Mouse (Mus musculus): ENCODE data around the gene Xpo4. TPM values are rescaled to one million over a fixed set of nuclear protein-coding genes. Genes with fewer than 3 reads are reported as not detected.
"Not testable (repeated sequence)": the region's sequence is repeated elsewhere in the genome, so short reads cannot be mapped to it uniquely, and the experiment has no call there.

Xpo4 gene
- total RNA-seq, 2 experiments from 2014 or later: 5.3 to 12.1 TPM

DNA sequence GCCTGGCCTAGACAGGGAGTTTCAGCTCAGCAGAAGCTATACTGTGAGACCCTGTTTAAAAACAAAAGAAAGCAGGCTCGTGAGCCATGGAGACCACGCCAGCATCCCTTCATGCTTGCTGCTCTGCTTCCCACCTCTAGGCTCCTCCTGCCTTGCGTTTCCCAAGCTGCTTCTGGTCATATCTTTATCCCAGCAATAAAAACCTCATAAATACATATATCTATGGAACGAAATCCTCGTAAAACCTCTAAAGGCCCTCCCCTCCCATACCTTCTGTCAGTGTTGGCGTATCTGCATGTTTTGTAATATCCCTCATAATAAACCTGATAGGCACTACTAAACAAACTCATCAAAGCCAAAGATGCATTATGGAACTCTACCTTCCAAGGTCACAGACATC is 21.4 kb upstream of the Xpo4 start:
- DNase-seq: no peak
- intact Hi-C loops (cut with DNase I): loop anchor here (10.0 kb wide), 1 partner anchor 118 kb away; no protein-coding TSS in a partner anchor

DNA sequence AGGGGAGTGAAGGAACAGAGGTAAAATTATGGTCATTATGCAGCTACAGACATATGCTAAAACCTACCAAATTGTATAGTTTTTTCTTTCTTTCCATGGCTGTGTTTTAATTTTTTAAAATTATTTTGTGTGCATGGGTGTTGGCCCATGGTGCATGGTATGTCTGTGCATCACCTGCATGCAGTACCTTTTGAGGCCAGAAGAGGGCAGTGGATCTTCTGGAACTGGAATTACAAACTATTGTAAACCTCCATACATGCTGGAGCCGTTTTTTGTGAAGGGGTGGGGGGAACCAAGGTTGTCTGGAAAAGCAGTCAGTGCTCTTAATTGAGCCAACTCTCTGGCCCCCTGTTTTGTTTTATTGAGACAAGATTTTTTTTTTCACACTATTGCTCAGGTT is 19.3 kb upstream of the Xpo4 start:
- DNase-seq: peak; percentile 47 to 50

DNA sequence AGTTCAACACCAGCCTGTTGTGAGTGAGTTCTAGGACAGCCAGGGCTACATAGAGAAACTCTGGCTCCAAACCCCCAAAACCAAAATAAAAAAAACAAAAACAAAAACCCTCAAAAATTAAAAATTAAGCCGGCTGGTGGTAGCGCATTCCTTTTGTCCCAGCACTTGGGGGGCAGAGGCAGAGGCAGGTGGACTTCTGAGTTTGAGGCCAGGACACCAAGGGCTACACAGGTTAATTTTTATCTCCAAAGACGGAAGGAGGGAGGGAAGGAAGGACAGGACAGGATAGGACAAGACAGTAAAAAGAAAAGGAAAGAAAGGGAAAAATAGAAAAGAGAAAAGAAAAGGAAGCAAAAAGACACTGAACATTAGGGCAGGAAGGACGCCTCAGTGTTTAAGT is 17.5 kb upstream of the Xpo4 start:
- DNase-seq: no peak
- intact Hi-C loops (cut with DNase I): loop anchor here (5.0 to 10.0 kb wide), 2 partner anchors 122 to 310 kb away; no protein-coding TSS in a partner anchor

More for the DNA sequence above, 19.3 kb upstream of the Xpo4 start:
- intact Hi-C loops (cut with DNase I): loop anchor here (5.0 to 10.0 kb wide), 2 partner anchors 120 to 312 kb away; no protein-coding TSS in a partner anchor

DNA sequence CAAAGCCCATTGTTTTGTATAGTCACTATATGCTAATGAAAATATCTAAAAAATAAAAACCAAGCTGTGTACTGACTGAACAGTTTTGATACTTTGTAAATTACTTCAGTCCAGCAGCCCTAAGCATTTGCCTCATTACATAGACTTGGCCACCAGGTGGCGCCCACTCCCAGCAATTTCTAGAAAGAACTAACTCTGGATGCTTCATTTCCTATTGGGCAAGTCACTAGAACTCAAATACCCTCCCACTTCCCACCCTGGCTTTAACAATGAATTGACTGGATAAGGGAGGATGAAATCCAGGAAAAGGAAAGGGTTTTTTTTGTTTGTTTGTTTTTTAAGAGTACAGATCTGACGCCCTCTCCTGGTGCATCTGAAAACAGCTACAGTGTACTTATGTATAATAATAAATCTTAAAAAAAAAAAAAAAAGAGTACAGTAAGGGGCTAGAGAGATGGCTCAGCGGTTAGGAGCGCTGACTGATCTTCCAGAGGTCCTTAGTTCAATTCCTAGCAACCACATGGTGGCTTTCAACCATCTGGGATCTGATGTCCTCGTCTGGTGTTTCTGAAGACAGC is 14.8 kb upstream of the Xpo4 start:
- peak; percentile 81 to 84 for DNase-seq
- intact Hi-C loops (cut with DNase I): loop anchor here (2.0 to 10.0 kb wide), 3 partner anchors 125 to 308 kb away; no protein-coding TSS in a partner anchor

DNA sequence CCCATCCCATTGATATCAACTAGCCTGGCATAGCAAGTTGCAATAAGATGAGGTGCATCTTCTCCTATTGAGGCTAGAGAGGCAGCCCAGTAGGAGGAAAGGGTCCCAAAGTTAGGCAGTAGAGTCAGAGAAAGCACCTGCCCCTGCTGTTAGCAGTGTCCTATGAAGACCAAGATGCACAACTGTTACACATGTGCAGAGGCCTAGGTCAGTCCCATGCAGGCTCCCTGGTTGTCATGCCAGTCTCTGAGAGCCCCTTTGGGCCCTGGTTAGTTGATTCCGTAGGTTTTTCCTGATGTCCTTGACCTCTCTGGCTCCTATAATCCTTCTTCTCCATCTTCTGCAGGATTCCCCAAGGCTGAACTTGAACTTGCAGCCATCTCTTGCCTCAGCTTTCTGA is 14.3 kb upstream of the Xpo4 start:
- intact Hi-C loops (cut with DNase I): no loop called here
- no peak for DNase-seq

DNA sequence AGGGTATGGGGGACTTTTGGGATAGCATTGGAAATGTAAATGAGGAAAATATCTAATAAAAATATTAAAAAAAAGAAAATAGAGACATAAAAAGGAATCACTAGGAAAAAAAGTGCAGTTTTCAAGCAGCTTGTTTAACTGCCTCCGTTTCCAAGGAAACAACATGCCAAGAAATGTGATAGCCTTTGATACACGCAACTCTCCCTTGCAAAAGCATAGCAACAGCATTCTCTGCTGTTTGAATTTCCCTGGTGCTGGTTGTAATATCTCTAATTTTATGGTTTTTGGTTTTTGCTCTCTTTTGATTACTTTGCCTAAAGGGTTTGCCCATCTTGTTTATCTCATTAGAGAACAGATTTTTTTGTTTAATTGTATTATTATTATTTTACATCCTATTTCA is 10.3 kb upstream of the Xpo4 start:
- intact Hi-C loops (cut with DNase I): no loop called here
- DNase-seq: no peak

GRCm38 (mm10) chr14:57665628-57665950 is 359 bp upstream of the Xpo4 start:
- intact Hi-C loops (cut with DNase I): loop anchor here (10.0 kb wide), 1 partner anchor 271 kb away; the partner anchor contains the start of gene Cryl1
- no peak for DNase-seq

DNA sequence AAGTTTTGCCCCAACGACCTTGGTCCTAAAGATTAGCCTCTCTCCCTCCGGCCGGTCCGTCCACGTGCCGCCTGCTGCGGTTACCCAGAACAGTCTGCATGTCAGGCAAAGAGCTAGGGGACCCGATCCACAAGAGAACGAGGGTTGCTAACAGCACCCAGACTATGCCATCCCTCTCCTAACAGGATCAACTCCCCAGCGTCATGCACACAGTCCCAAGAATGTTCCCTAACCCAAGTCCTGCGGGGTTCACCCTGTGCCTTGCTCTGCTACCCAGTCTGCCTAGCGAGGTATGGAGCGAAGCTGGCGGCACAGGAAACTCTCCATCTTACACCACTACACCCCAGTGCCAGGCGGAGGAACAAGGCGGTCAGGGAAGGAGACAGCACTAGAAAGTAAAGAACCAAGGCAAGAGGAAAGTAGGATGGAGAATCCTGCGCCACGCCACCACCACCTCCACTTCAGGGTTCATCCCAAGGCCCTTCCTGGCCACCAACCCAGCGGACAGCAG is 864 bp downstream of the Xpo4 start:
- intact Hi-C loops (cut with DNase I): loop anchor here (10.0 kb wide), 1 partner anchor 270 kb away; the partner anchor contains the start of gene Cryl1
- peak in 1 of 2 experiments; percentile 8 for DNase-seq

- DNase-seq: no peak
- intact Hi-C loops (cut with DNase I): loop anchor here (10.0 kb wide), 1 partner anchor 269 kb away; the partner anchor contains the start of gene Cryl1
These were observed 1.6 kb downstream of the Xpo4 start for GRCm38 (mm10) chr14:57663630-57664029.

DNA sequence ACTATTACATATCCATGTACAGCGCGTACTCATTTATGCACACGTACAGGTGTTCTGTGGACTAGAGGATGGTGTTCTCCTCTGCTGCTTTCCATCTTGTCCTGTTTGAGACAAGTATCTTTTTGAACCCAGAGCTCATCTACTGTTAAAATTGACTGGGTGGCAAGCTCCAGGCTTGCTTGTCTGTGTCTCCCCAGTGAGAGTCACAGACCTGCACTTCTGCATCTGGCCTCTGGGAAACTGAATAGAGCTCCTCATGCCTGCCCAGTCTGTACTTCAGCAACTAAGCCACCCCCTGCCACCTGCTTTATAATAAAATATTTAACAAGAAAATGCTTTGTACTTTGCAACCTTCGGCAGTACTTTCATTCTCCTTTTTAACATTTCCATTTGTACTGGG is 6.9 kb downstream of the Xpo4 start:
- DNase-seq: no peak
- intact Hi-C loops (cut with DNase I): no loop called here

DNA sequence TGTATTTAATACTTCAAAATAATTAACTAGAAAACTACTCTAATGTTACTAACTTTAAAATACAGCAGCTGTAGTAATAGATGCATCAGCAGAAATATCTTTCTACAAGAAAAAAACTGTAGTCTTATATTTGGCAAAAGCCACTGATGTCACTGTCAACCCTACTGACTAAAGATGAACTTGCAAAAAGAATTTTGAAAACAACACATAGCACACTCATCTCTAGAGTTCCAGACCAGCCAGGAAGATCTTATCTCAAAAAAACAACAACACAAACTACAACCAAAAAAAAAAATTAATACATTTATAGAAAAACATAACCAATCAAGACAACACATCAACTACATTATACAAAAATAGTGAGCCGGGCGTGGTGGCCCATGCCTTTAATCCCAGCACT is 7.7 kb downstream of the Xpo4 start:
- DNase-seq: no peak
- intact Hi-C loops (cut with DNase I): no loop called here

GRCm38 (mm10) chr14:57656519-57656918 is 8.7 kb downstream of the Xpo4 start:
- not testable (repeated sequence) for DNase-seq

DNA sequence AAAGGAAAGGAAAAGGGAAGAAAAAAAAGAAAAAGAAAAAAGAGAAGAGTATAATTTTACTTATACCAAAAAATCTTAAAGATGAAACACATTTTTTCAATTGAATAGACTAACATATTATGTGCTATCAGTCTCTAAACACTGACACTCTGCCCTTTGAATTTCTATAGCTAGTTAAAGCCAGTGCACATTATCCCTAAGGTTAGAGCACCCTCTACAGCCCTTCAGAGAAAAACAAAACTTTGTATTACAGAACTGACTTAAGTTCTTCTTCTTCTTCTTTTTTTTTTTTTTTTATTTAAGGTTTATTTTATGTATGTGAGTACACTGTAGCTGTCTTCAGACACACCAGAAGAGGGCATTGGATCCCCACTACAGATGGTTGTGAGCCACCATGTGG is 15.7 kb downstream of the Xpo4 start:
- intact Hi-C loops (cut with DNase I): no loop called here
- DNase-seq: no peak

More at GRCm38 (mm10) chr14:57656519-57656918, 8.7 kb downstream of the Xpo4 start:
- intact Hi-C loops (cut with DNase I): not testable (repeated sequence)

DNA sequence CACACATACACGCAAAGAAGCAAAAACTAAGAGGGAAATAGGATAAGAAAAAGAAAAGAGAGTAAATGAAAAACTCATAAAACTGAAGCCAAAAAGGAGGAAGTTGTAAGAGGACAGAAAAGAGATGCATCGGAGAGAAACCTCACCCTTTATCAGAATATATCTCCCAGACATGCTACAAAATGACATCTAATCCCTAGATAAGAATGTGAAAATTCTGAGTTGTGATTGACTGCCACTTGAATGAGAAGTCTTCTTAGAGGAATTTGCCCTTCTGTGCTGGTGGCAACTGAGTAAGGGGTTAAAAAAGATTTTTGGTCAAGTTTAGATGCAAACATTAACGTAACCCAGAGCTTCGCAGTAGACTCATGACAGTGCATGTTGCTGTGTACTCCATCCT is 19.1 kb downstream of the Xpo4 start:
- no peak for DNase-seq
- intact Hi-C loops (cut with DNase I): no loop called here

GRCm38 (mm10) chr14:57639153-57639552 is 26.1 kb downstream of the Xpo4 start:
- no peak for DNase-seq
- intact Hi-C loops (cut with DNase I): no loop called here

DNA sequence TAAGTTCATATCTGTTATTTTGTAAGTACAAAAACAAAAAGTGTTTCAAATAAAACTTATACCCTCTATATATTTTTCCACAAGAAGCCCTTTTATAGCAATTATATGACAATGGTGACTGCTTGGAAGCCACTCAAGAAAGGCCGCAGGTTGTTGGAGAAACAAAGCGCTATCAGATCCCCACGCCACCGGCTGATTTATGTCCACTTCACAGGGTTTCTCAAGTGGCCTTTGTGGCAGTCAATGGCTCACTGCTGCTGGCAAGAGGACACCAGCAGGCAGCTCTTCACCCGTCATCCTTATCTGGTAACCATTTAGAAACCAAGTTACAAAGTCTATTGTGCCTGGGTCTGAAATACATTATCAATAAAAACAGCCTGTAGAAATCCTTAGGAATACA is 31.1 kb downstream of the Xpo4 start:
- intact Hi-C loops (cut with DNase I): no loop called here
- DNase-seq: no peak

DNA sequence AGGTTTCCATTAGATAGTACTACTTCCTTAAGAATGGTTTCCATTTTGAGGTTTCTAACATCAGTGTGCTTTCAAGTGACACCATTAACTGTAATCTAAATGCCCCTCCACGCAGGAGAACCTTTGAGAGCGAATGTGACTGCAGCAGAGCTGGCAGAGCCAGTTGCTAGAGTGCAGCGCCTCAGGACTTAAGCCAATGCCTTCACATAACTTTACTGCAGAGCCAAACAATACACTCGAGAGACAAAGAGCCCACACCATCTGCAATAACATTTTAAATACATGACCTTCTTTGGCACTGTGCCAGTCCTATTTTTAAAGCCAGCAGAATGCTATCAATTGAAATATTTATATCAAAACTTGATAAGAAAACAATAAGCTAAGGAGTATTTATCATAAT is 35.6 kb downstream of the Xpo4 start:
- intact Hi-C loops (cut with DNase I): loop anchor here (10.0 kb wide), 1 partner anchor 255 kb away; no protein-coding TSS in a partner anchor
- DNase-seq: no peak

DNA sequence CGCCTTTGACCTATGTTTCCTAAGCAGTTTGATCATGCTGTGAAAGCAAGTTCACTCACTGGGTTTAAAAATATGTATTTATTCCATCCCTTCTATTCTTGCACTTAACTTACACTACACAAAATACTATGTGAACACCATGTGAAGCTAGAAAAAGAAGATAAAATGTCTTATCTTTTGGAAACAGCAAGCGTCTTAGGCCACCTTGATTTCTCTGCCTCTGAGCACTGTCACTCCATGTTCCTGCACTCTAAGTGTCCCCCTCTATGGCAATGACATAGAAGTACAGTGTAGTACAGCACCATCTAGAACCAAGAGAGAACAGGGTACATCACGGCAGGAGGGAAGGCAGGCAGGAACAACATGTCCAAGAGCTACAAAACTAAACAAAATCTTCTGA is 42.3 kb downstream of the Xpo4 start:
- no peak for DNase-seq
- intact Hi-C loops (cut with DNase I): loop anchor here (10.0 kb wide), 1 partner anchor 248 kb away; no protein-coding TSS in a partner anchor

GRCm38 (mm10) chr14:57621699-57622098 is 43.5 kb downstream of the Xpo4 start:
- DNase-seq: no peak
- intact Hi-C loops (cut with DNase I): loop anchor here (10.0 kb wide), 1 partner anchor 247 kb away; no protein-coding TSS in a partner anchor

GRCm38 (mm10) chr14:57620598-57621236 is 44.5 kb downstream of the Xpo4 start:
- intact Hi-C loops (cut with DNase I): loop anchor here (10.0 kb wide), 1 partner anchor 246 kb away; no protein-coding TSS in a partner anchor
- no peak for DNase-seq

- intact Hi-C loops (cut with DNase I): no loop called here
- DNase-seq: peak in 1 of 2 experiments; percentile 13
These were observed 45.7 kb downstream of the Xpo4 start for GRCm38 (mm10) chr14:57619487-57619886.
